Mouse (Mus musculus) neural tube, embryonic 14.5 days (tissue): Measurements from ENCODE around the gene Rnaseh2c. TPM values are rescaled to one million over a fixed set of nuclear protein-coding genes. Genes with fewer than 3 reads are reported as not detected.
A peak's percentile ranks its signal among the peaks of the same experiment; 100 is the strongest.

Experiments used
- ATAC-seq: fragments of 200-750 bp; cut with Nextera tagmentation; 2 replicates; pipeline ENCODE4 v1.8.0; 2017; ENCODE audit warnings: low read depth, mild to moderate bottlenecking, moderate TSS enrichment, moderate library complexity
- H3K27ac ChIP-seq: fragments of 300-500 bp; sonication (generic); 2 replicates; pipeline ENCODE4 v1.5.1; 2014; ENCODE audit warnings: low read depth, mild to moderate bottlenecking, control low read depth, low read length, moderate library complexity, mixed read lengths
- H3K27me3 ChIP-seq: fragments of 300-500 bp; sonication (generic); 2 replicates; pipeline ENCODE4 v1.6.1; 2014; ENCODE audit warnings: low read length; ENCODE audit not compliant: control insufficient read depth, insufficient read depth
- H3K36me3 ChIP-seq: fragments of 300-500 bp; sonication (generic); 2 replicates; pipeline ENCODE4 v1.6.1; 2014; ENCODE audit warnings: low read length, mixed read lengths; ENCODE audit not compliant: control insufficient read depth, insufficient read depth
- H3K4me1 ChIP-seq: fragments of 300-500 bp; sonication (generic); 2 replicates; pipeline ENCODE4 v1.6.1; 2014; ENCODE audit warnings: low read length; ENCODE audit not compliant: control insufficient read depth, insufficient read depth
- H3K4me2 ChIP-seq: fragments of 300-500 bp; sonication (generic); 2 replicates; pipeline ENCODE4 v1.6.1; 2014; ENCODE audit warnings: mild to moderate bottlenecking, low read depth, low read length, control low read depth
- H3K4me3 ChIP-seq: fragments of 300-500 bp; sonication (generic); 2 replicates; pipeline ENCODE4 v1.5.1; 2014; ENCODE audit warnings: low read depth, low read length, control low read depth, mixed read lengths
- H3K9ac ChIP-seq: fragments of 300-500 bp; sonication (generic); replicated peaks from 2 replicates; pipeline ENCODE4 v1.6.1; 2014; ENCODE audit warnings: low read depth, mild to moderate bottlenecking, control low read depth, low read length, mixed read lengths
- H3K9me3 ChIP-seq: fragments of 300-500 bp; sonication (generic); 2 replicates; pipeline ENCODE4 v1.6.1; 2016; ENCODE audit warnings: low read length; ENCODE audit not compliant: control insufficient read depth
- WGBS: fragments of 180-500 bp; shearing (Covaris S2); extraction: QIAGEN DNeasy Blood & Tissue Kit; methylation state at CpG from one replicate; pipeline ENCODE4 v1.1.7; 2014; 5-methylcytosine and 5-hydroxymethylcytosine counted together
- polyA plus RNA-seq: library from polyadenylated mRNA; unstranded; fragments of >200 nt; fragmentation: Nextera tagmentation; extraction: Ambion mirVana; gene quantifications from 2 replicates; pipeline ENCODE4 v1.2.1, GENCODE M21; 2014

Rnaseh2c gene
- polyA plus RNA-seq = 49.8 and 51.7 TPM in 2 replicates

DNA sequence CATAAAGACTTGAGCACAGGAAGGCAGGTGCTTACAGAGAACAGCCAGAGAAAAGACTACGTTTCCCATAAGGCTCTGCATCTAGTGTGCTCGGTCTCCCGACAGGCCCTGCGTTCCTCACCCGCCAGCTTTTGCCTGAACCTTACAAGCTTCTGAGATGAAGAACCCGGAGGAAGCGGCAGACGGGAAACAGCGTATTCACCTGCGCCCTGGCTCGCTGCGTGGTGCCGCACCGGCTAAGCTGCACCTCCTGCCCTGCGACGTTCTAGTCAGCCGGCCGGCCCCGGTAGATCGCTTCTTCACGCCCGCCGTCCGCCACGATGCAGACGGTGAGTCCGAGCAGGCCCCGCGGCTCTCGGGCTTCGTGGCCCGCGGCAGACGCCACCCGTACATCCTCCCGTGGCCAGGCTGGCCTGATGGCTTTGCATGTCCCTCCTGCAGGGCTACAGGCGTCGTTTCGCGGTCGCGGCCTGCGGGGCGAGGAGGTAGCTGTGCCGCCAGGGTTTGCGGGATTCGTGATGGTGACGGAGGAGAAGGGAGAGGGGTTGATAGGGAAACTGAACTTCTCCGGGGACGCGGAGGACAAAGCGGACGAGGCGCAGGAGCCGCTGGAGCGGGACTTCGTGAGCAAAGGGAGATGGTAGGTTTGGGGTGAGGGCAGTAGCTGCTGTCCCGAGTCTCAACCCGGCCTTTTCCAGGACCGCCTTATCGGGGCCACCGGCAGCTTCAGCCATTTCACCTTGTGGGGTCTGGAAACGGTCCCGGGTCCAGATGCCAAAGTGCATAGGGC, at the start of gene Rnaseh2c:
TSS of gene Rnaseh2c (plus strand) at position 122 of the 790 bp plus-strand sequence.
- H3K4me3 ChIP-seq = peak within 1 kb of the TSS; percentile 72
- peak within 1 kb of the TSS; percentile 88 for H3K9ac ChIP-seq
- ATAC-seq = peak; percentile 91
- under 1% methylated on average over 64 of the region's 64 CpGs for WGBS
- H3K9me3 ChIP-seq = no peaks in the 10 kb centered on the region
- H3K4me1 ChIP-seq = peaks cover 8% of the 10 kb centered on the region
- H3K36me3 ChIP-seq = peaks cover 30% of the 10 kb centered on the region
- peak within 1 kb of the TSS; percentile 91 for H3K4me2 ChIP-seq
- peak within 1 kb of the TSS; percentile 77 for H3K27ac ChIP-seq
- no peaks in the 10 kb centered on the region for H3K27me3 ChIP-seq

DNA sequence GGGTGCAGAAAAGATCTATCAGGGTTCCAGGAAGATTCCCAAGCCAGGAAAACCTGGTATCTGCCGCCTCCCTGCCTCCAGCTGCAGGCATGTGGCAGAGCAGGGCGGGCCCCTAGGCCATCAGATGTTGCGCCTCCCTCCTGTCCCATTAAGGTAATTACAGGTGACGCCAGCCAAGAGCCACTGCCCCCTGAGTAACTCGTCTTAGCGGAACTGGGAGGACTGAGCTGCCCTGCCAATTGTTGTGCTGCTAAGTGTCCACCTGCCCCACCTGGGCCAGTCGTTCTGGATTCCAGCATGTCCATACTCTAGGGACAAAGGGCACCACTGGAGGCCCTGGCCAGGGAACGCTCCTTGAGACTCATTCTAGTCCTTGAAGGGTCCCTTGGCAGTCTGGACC, 47.9 kb upstream of the Rnaseh2c start:
- Histone ChIP-seq H3K4me3 (no peak overlapping the region), H3K36me3 (no peaks in the 10 kb centered on the region), H3K27me3 (peaks cover 19% of the 10 kb centered on the region), H3K9me3 (no peaks in the 10 kb centered on the region), H3K4me1 (no peaks in the 10 kb centered on the region), H3K4me2 (no peak overlapping the region), H3K9ac (no peak overlapping the region), H3K27ac (no peak overlapping the region)
- 52% methylated on average over 8 of the region's 8 CpGs for WGBS
- ATAC-seq = no peak

DNA sequence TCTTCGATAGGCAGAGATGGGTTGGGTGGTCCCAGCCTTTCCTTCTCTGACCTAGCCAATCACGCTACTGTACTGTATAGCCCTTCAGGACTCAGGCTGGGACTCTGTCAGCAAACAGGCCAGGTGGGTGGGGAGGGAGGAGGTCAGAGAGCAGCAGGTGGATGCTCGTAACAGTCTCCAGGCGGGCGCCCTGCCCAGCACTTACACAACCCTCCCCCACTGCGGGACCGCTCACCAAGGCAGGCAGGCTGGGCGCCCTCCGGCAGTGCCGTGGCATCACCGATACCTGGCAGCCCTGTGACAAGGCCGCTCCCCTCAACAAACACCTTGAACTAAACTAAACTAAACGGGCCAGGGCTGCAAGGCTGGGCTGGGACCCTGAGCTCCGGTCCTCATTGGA, 47.5 kb upstream of the Rnaseh2c start:
- H3K27me3 ChIP-seq = peaks cover 23% of the 10 kb centered on the region
- no peak overlapping the region for H3K9ac ChIP-seq
- ATAC-seq = no peak
- no peak overlapping the region for H3K4me3 ChIP-seq
- H3K27ac ChIP-seq = no peak overlapping the region
- no peak overlapping the region for H3K4me2 ChIP-seq
- WGBS = 81% methylated on average over 14 of the region's 14 CpGs
- no peaks in the 10 kb centered on the region for H3K9me3 ChIP-seq
- H3K36me3 ChIP-seq = no peaks in the 10 kb centered on the region
- no peaks in the 10 kb centered on the region for H3K4me1 ChIP-seq

DNA sequence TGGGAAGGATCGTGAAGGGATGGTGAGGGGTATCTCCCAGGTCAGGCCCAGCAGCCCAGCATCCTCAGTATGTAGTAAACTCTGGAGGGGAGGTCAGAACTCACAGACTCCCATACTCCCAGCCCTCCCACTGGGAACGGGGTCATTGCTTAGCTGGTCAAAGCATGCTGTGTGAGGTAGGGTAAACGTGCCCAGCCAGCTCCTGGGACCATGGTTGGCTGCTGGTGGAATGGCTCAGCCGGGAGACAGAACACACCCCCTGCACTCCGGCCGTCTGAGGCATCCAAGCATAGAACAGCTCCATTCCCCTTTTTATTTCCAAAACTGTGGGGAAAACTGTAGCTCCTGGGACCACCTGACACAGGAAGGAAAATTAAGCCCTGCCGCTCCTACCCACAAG, 43.5 kb upstream of the Rnaseh2c start:
- Histone ChIP-seq H3K27me3 (peaks cover 59% of the 10 kb centered on the region), H3K4me3 (no peak overlapping the region), H3K9ac (no peak overlapping the region), H3K36me3 (no peaks in the 10 kb centered on the region), H3K4me1 (peaks cover 12% of the 10 kb centered on the region), H3K4me2 (no peak overlapping the region), H3K9me3 (no peaks in the 10 kb centered on the region), H3K27ac (no peak overlapping the region)
- WGBS = 42% methylated on average over 7 of the region's 7 CpGs
- ATAC-seq = no peak

DNA sequence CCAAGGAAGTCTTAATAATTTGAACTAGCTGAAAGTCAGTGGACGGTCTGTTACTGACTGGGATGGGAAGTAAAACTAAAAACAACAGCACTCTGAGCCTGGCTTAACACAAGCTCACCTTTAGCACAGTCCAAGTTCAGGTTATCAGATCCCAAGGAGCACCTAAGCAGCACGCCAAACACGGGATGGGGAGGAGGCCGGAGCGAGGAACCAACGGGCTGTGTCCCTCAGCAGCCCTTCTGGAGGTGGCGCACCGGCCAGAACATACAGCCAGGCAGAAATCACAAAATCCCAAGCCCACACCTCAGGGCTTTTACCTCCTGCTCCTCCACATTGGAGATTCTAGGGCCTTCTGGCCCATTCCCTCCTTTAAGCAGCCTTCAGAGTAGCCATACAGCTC, 42.9 kb upstream of the Rnaseh2c start:
- Histone ChIP-seq H3K9me3 (no peaks in the 10 kb centered on the region), H3K9ac (no peak overlapping the region), H3K27me3 (peaks cover 59% of the 10 kb centered on the region), H3K4me2 (no peak overlapping the region), H3K36me3 (no peaks in the 10 kb centered on the region), H3K4me1 (peaks cover 12% of the 10 kb centered on the region), H3K27ac (no peak overlapping the region), H3K4me3 (no peak overlapping the region)
- 55% methylated on average over 8 of the region's 8 CpGs for WGBS
- no peak for ATAC-seq

DNA sequence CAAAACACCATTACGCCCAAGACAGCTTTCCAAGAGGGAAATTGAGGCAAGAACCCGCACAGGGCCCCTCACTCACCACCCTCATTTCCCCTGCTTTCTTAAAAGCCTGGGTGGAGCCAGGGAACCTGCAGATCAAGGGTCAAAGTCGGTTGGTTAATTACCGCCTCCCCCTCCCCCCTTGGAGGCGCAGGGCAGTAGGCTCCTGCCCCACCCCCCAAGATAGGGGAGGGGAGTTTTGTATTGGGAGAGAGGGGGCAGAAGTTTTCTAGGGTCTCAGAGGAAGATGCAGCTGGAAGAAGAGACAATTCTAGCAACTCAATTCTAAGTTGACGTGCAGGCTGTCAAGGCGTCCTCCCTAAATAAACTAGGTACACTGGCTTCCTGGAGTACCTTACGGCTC, 42.4 kb upstream of the Rnaseh2c start:
- no peak for ATAC-seq
- Histone ChIP-seq H3K9ac (no peak overlapping the region), H3K36me3 (no peaks in the 10 kb centered on the region), H3K27ac (no peak overlapping the region), H3K4me1 (peaks cover 12% of the 10 kb centered on the region), H3K27me3 (peaks cover 59% of the 10 kb centered on the region), H3K9me3 (no peaks in the 10 kb centered on the region), H3K4me3 (no peak overlapping the region), H3K4me2 (no peak overlapping the region)
- 9% methylated on average over 8 of the region's 8 CpGs for WGBS

DNA sequence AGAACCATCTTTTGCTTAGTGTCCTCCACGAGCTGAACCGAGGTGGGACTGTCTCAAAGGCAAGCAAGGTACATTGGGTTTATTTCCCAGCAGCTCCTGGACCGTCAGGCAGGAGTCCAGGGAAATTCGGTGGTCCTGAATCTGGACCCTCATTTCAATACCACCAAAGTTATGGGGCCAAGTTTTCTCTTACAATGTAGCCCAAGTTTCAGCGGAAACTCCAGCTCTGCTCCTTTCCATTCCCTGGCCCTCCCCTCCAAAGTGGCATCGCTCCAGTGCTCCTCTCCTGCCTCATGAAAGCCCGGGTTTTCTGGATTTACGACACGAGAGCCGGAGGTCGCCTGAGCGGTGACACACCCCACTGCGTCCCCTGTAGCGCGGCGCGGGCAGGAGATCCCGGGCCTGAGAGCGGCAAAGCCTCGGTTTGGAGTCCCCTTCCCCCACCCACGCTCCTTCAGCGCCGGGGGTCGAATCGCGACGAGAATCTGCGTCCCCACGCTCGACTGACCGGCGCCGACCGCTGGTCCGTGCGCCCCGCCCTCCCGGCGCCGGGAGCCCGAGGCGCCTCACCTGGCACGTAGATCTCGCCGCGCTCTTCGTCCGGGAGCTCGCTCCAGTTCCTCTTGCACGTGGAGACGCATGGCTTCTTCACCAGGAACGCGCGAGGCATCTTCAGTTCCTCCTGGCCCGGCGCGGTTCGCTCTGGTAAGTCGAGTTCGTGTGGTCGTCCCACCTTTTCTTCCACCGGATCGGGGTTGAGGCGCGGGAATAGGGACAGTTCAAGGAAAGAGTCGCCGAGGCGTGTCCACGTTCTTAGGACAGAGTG, 41.8 kb upstream of the Rnaseh2c start:
- no peaks in the 10 kb centered on the region for H3K36me3 ChIP-seq
- H3K9ac ChIP-seq = 0 out of 2 replicates have a peak overlapping the region, but pooled peaks have one; percentile 25
- H3K27me3 ChIP-seq = peaks cover 59% of the 10 kb centered on the region
- ATAC-seq = no peak
- H3K4me3 ChIP-seq = peak overlapping the region; percentile 27
- peaks cover 12% of the 10 kb centered on the region for H3K4me1 ChIP-seq
- H3K9me3 ChIP-seq = no peaks in the 10 kb centered on the region
- H3K27ac ChIP-seq = no peak overlapping the region
- peak overlapping the region; percentile 50 for H3K4me2 ChIP-seq
- under 1% methylated on average over 69 of the region's 69 CpGs for WGBS

DNA sequence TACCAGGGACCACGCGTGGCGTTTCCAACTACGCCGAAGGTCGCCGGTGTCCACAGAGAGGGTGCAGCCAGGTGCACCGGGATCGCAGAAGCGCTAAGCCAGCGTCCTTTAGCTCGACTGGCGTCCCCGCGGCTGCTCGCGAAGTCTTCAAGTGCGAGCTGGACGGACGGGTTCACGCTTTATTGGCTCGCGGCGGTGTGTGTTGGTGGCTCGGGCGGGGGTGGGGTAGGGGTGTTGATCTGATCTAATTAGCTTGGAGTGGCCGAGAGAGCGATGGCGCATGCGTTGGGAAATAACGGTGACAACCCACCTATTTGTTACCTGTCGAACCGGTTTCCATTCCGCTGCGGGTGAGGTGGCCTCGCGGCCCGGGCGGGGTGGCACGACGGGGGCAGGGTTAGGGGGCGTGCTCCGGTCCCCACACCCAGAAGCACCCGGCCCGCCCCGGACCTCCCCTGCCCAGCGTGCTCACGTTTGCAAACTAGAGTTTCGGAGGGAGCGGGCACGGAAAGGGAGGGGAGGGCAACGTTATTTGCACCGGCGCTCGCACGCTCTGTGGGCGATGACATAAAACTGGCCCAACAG, 41.1 kb upstream of the Rnaseh2c start, which contains the start of gene Ovol1:
TSS of gene Ovol1 (minus strand) at position 190 of the 585 bp plus-strand sequence.
- peaks cover 59% of the 10 kb centered on the region for H3K27me3 ChIP-seq
- no peaks in the 10 kb centered on the region for H3K9me3 ChIP-seq
- H3K36me3 ChIP-seq = no peaks in the 10 kb centered on the region
- H3K4me3 ChIP-seq = peak within 1 kb of the TSS; percentile 27
- no peak for ATAC-seq
- peaks cover 12% of the 10 kb centered on the region for H3K4me1 ChIP-seq
- H3K4me2 ChIP-seq = peak within 1 kb of the TSS; percentile 50
- H3K9ac ChIP-seq = 0 out of 2 replicates have a peak within 1 kb of the TSS, but pooled peaks have one; percentile 25
- H3K27ac ChIP-seq = no peak within 1 kb of the TSS
- under 1% methylated on average over 56 of the region's 57 CpGs for WGBS
